Mouse (Mus musculus) cerebellum, adult 2 months (tissue): ENCODE data around the gene Noto.

Experiments used
- CTCF ChIP-seq: fragments of 200-500 bp; IDR thresholded peaks from 2 replicates; pipeline ENCODE4 v1.5.1; 2011; ENCODE audit warnings: low read depth, mild to moderate bottlenecking, control low read depth, low read length, moderate library complexity, borderline replicate concordance; ENCODE audit not compliant: insufficient read depth
- POLR2A ChIP-seq: fragments of 200-500 bp; IDR thresholded peaks from 2 replicates; pipeline ENCODE4 v1.6.1; 2011; ENCODE audit warnings: low read length, control low read depth, borderline replicate concordance; ENCODE audit not compliant: insufficient read depth

DNA sequence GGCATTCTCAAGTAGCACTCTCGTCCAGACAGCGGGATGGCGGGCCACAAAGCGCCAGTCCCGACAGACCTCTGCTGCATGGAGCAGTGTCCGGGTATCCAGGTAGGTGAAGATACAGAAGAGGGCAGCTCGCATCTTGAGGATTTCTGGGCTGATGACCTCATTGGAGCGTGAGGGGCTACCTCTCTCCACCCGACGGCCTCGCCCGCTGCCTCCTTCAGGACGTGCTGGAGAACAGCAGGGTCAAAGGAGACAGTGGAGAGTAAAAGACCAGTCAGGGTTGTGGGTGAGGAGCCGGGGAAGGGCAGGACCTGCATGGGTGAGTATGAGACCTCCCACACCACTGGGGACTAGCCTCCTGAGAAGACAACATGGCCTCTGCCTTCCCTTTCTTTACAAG lies 54.7 kb downstream of the Noto start:
- TF ChIP-seq POLR2A (no peak), CTCF (peak; percentile 6; the same call in 1 of the 2 replicates)
